Mouse (Mus musculus): ENCODE results near the gene H2-Ob.

H2-Ob gene

DNA sequence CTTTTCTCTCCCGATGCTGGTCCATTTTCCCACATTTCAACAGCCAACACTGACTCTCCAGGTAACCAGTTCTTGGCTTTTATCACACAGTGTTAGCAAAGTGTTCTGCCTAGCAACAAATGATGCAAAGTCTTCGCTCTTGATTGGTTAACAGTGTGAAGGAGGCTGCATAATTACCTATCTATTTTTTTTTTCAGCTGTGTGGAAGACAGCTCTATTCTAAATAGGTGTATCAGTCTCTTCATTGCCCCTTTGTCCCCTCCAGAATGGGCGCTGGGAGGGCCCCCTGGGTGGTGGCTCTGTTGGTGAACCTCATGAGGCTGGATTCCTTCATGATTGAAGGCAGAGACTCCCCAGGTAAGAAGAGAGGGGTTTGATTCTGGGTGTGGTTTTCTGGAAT, at the start of gene H2-Ob:
Gene H2-Ob, plus strand, starts transcription at position 198 of the 400 bp plus-strand sequence.
- DNase-seq: peak; percentile 79

GRCm38 (mm10) chr17:34188986-34189385, 49.7 kb upstream of the H2-Ob start:
- DNase-seq: no peak

DNA sequence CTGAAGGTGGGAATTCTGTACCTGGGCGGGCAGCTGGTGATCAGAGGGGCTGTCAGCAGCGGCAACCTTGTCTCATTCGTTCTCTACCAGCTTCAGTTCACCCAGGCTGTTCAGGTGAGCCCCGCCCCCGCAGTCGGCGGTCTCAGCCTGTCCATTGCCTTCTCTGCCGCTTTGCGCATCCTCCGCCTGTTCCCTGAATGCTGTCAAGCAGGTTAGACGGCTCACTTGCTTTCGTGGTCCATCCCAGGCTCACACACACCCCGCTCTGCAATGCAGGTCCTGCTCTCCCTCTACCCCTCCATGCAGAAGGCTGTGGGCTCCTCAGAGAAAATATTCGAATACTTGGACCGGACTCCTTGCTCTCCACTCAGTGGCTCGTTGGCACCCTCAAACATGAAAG, 45.9 kb upstream of the H2-Ob start:
- DNase-seq: no peak

GRCm38 (mm10) chr17:34193468-34193867, 45.2 kb upstream of the H2-Ob start:
- no peak for DNase-seq

DNA sequence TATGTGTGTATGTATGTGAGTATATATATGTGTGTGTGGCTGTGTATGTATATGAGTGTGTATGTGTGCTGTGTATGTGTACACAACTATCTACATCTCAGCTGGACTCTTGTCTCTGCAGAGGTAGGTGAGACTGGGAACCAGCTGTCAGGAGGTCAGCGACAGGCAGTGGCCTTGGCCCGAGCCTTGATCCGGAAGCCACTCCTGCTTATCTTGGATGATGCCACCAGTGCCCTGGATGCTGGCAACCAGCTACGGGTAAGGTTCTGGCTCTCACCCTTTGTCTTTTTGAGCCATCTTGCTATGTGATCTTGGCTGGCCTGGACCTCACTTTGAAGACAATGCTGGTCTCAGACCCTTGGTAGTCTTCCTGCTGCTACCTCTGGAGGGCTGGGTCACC, 44.0 kb upstream of the H2-Ob start:
- DNase-seq: no peak

GRCm38 (mm10) chr17:34196491-34196890, 42.2 kb upstream of the H2-Ob start:
- peak; percentile 91 for DNase-seq

GRCm38 (mm10) chr17:34196941-34197894, 41.5 kb upstream of the H2-Ob start, which contains the start of gene Psmb8:
TSS of gene Psmb8 (plus strand) at chr17:34197721.
- DNase-seq: peak; percentile 91

GRCm38 (mm10) chr17:34197904-34198520, 40.7 kb upstream of the H2-Ob start:
- peak; percentile 84 for DNase-seq

GRCm38 (mm10) chr17:34198521-34198912, 40.2 kb upstream of the H2-Ob start:
- no peak for DNase-seq

DNA sequence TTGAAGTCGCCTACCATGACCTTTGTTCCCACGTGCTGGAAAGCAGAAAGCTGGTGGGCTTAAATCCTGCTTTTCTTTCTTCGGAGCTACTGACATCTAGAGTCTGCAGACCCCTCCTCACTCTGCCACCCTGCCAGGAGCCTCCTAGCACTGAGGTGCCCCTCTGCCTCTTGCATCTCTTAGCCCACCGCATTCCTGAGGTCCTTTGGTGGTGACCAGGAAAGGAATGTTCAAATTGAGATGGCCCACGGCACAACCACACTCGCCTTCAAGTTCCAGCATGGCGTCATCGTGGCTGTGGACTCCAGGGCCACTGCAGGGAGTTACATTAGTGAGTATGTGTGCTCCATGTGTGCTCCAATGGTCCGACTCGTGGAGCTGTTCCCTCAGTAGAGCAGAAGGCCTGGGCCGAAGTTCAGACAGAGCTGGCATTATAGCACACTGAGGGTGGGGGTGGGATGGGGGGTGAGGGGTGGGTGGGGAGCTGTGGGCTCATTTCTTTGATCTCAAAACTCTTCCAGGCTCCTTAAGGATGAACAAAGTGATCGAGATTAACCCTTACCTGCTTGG, 39.6 kb upstream of the H2-Ob start:
- peak; percentile 34 for DNase-seq

GRCm38 (mm10) chr17:34200047-34200446, 38.7 kb upstream of the H2-Ob start:
- DNase-seq: peak; percentile 38

- DNase-seq: peak; percentile 80
Measured at GRCm38 (mm10) chr17:34200772-34201505, 37.8 kb upstream of the H2-Ob start.

DNA sequence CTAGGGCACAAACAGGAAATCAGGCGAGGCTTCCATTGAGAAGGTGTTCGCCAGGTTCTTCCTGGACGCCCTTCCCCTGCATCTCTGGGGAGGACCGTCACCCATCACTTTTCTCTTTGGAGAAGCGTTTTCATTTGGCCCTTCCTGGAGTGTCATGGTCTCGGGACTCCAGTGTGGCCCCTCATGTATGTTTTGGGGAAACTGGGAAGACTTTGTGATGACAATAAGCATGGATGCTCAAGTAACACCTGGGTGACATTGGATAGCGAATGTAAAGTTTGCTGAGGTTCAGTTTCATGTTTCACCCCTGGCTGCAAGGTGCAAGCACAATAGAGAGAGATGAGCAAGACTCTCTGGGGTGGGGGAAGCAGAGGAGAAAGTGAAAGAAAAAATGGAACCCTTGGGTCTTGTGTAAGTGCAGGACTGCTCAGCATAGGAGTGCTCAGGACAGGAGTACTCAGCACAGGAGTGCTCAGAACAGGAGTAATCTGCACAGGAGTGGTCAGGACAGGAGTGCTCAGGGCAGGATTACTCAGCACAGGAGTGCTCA, 37.1 kb upstream of the H2-Ob start:
- DNase-seq: no peak

DNA sequence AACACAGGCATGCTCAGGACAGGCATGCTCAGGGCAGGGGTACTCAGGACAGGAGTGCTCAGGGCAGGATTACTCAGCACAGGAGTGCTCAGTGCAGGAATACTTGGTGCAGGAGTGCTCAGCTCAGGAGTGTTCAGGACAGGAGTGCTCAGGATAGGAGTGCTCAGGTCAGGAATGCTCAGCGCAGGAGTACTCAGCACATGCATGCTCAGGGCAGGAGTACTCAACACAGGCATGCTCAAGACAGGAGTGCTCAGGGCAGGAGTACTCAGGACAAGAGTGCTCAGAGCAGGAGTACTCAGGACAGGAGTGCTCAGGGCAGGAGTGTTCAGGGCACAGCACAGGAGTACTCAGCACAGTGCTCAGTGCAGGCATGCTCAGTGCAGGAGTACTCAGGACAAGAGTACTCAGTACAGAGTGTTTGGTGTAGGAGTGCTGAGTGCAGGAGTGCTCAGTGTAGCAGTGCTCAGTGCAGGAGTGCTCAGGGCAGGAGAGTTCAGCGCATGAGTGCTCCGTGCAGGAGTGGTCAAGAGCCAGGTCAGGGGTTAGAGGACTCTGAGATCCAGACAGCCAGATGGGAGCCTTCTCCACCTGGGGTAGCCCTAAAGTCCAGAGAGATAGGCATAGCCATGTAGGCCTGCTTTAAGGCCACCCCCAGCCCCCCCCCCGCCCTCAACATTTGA, 35.8 kb upstream of the H2-Ob start:
- no peak for DNase-seq

- no peak for DNase-seq
Measured at GRCm38 (mm10) chr17:34203444-34203843, 35.3 kb upstream of the H2-Ob start, which contains the start of gene Tap2. TSS of gene Tap2 (plus strand) at chr17:34203527.

DNA sequence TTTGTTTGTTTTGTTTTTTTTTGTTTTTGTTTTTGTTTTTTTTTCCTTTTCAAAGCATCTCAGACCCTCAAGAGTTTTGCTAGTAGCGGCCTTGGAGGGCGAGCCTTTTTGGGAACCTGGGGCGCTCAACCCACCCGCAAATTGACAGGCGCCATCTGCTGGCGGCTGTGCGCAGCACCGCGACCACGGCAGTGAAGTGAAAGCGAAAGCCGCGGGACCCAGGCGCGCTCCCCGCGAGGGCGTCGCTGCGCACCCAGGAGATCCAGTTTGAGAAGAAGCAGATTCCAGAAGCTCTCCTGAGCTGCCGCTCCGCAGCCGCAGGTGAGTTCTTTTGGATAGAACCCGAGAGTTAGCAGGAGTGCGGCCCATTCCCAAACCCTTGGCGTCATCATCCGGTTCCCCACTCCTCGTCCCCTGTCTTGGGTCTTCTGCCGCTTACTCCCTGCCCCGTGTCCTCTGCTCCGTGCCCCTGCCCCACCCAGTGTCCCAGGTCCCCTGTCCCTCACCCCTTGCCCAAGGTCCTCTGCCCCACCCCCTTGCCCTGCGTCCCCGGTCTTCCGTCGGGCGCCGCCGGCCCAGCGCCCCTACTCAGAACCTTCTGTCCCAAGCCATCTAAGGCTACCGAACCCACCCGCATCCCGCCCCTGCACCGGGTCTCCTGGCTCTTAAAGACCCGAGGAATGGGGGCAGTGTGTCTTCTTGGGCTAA, 34.2 kb upstream of the H2-Ob start:
- DNase-seq: peak; percentile 96

DNA sequence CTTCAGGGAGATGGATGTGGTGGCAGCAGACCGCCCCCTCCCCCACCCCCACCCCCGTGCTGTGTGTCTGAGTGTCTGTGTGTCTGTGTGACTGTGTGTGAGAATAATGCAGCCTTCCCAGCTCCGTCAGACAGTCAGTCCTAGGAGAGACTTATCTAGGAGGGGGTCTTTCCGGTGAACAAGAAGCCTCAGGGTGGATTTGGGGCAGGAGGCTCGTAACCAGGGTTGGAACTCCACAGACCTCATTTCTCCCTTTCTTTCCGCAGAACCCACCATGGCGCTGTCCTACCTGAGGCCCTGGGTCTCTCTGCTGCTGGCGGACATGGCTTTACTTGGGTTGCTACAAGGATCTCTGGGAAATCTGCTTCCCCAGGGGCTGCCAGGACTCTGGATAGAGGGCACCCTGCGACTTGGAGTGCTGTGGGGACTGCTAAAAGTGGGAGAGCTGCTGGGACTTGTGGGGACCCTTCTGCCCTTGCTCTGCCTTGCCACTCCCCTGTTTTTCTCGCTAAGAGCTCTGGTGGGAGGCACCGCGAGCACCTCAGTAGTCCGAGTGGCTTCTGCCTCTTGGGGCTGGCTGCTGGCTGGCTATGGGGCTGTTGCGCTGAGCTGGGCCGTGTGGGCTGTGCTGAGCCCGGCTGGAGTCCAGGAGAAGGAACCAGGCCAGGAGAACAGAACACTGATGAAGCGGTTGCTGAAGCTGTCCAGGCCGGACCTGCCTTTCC, 33.5 kb upstream of the H2-Ob start:
- peak; percentile 73 for DNase-seq

DNA sequence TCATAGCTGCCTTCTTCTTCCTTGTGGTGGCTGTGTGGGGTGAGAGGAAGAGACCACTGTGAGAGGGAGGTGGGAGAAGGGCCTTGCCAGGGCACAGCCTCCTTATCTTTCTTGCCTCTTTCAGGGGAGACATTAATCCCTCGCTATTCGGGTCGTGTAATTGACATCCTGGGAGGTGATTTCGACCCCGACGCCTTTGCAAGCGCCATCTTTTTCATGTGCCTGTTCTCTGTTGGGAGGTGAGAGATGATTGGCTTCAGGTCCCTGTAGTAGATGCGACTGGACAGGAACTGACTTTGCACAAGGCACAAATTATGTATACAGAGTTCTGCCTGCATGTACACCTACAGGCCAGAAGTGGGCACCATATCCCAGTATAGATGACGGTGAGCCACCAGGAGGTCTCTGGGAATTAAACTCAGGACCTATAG, 32.9 kb upstream of the H2-Ob start:
- DNase-seq: peak; percentile 65

GRCm38 (mm10) chr17:34206731-34207130, 32.0 kb upstream of the H2-Ob start:
- DNase-seq: peak; percentile 15

GRCm38 (mm10) chr17:34207456-34207855, 31.2 kb upstream of the H2-Ob start:
- DNase-seq: peak; percentile 68

DNA sequence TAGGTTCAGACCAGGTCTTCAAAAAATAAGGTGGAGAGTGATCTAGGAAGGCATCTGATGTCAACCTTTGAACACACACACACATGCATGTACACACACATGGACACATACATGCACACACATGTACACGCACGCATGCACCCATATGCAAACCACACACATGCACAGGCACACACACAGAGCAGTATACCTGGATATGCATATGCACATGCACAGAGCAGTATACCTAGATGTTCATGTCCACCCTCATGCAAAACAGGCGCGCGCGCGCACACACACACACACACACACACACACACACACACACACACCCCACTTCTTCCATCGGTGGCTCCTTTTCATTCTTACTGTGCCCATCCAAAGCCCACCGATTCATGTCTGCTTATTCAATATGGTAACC, 30.8 kb upstream of the H2-Ob start:
- peak; percentile 10 for DNase-seq
